Mouse (Mus musculus): ENCODE measurements at regions not wholly inside any gene's neighbourhood (a gene's known extent, or its start where the extent isn't known, plus 50 kb on each side); places are given as distances from the start of the nearest gene placed in this dataset.

GRCm38 (mm10) chr5:90164434-90164833 lies 59.4 kb downstream of the Cox18 start:
- DNase-seq (ENCODE audit: low read depth, low spot score) = no peak

DNA sequence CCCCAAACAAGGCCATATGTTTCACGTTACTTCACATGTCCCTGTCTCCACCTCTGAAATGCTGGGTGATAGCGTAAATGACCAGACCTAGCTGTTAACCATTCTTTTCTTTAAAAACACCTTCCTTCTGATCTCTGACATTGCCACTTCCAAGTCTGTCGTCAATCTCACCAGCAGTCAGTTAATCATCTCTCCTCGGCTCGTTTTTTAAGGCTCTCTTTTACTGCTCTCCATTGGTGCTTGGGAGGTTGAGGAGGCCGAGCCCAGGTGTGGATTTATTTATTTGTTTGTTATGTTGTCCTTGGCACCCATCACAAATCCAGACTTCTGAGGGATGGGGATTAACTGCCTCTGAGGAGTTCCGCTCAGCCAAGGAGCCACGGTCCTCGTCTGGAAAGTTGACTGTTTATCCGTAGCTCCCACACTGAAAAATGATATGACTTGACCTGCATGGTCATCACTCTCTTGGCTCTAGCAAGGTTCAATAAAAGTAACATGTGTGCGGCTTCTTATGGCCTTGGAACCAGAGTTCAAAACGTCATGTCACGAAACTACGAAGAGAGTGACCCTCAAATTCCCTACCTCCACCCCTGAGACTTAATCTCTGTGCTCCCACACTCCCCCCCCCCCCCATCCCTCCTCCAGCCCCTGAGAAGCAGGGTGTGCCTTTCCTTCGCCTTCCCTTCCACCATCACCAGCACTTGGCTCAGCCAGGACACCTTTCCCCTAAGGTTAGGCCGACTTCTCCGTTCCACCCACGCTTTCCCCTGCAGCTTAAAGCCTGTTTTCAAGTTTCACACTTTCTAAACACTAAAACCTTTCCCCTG lies 60.6 kb downstream of the Cox18 start:
- DNase-seq (ENCODE audit: low read depth, low spot score) = no peak

- no peak for DNase-seq (ENCODE audit: low read depth, low spot score)
These were observed 63.5 kb downstream of the Cox18 start for GRCm38 (mm10) chr5:90160281-90160680.

DNA sequence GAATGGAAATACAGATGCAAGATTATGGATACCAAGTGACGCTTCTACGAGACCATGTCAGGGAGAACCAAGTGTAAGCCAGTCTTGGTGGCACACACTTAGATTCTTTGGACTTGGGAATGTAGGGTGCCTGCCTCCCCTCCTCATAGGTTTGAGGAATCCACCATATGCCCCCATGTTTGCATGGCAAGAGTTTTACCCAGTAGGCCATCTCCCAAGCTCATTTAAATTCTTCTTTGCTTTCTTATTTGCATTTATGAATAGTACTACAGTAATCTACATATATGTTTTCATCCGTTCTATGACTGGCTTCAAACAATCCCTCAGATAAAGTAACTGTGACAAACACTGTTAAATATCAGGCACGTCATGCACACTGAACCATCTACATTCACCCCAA lies 67.3 kb downstream of the Cox18 start:
- DNase-seq (ENCODE audit: low read depth, low spot score) = no peak

- DNase-seq (ENCODE audit: low read depth, low spot score) = no peak
These were observed 73.9 kb downstream of the Cox18 start for GRCm38 (mm10) chr5:90149611-90150532.

- DNase-seq (ENCODE audit: low read depth, low spot score) = no peak
These were observed 87.8 kb downstream of the Cox18 start for GRCm38 (mm10) chr5:90135971-90136370.

GRCm38 (mm10) chr5:90107036-90107435 lies 116.8 kb downstream of the Cox18 start:
- no peak for DNase-seq (ENCODE audit: low read depth, low spot score)

- DNase-seq (ENCODE audit: low read depth, low spot score) = no peak
These were observed 119.1 kb downstream of the Cox18 start for GRCm38 (mm10) chr5:90104672-90105071.

DNA sequence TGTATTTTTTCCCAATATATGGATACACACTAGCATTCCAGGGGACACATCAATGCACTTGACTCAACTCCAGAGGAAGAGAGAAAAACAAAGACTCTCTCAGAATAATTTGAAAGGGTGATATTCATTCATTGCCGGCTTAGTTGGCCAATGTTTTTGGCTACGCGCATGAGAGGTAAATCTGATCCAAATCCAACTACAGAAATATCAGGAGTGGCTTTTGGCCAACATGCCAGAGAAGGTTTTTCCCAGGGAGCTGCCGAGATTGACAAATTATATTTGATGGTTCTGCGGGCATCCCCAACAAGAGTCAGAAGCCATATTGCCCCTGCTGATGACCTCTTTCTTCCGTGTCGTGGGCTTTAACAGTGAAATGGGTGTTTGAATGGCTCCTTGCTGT lies 135.3 kb downstream of the Cox18 start:
- DNase-seq (ENCODE audit: low read depth, low spot score) = no peak

- no peak for DNase-seq (ENCODE audit: low read depth, low spot score)
These were observed 137.3 kb downstream of the Cox18 start for GRCm38 (mm10) chr5:90086491-90086890.

DNA sequence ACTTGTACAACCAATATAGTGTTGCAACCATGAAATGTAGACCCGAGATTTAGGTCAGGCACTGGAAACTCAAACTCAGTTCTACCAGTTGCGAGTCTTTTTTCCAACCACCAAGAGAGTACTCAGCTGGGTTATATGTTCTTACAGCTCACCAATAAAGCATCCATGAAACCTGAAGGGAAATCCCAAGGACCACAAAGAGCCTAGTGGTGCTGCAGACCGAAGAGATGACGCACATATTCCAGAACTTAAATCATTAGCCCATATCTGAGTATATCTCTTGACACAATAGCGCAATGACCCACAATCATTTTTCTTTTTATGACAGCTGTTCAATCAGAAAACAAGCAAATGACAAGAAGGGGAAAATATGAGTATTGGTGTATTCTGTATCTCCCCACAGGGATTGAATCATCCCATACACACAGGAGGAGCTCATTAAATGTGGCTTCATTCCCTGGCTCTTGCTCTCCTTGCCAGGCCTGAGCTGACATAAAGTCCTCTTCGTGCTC lies 146.7 kb downstream of the Cox18 start:
- peak; percentile 9 for DNase-seq (ENCODE audit: low read depth, low spot score)

GRCm38 (mm10) chr5:90075629-90076349 lies 148.0 kb downstream of the Cox18 start:
- DNase-seq (ENCODE audit: low read depth, low spot score) = no peak

- no peak for DNase-seq (ENCODE audit: low read depth, low spot score)
These were observed 152.0 kb downstream of the Cox18 start for GRCm38 (mm10) chr5:90071806-90072205.

DNA sequence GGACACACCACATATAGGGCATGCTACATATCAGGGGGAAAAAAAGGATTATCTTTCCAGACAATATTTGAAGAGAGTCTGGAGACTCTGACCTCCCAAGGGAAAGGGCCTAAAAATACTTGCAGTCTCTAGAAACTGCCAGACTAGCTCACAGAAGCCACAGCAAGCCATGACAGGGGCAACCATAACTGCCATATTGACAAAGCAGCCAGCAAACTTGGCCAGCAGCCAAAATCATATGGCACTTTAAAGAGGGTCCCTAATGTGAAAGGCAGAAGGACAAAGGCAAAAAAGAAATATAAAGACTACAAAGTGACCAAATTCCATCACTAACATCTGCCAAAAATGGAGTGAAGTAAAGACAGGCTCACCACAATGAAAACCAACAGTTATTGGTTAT lies 155.2 kb downstream of the Cox18 start:
- no peak for DNase-seq (ENCODE audit: low read depth, low spot score)

- DNase-seq (ENCODE audit: low read depth, low spot score) = no peak
These were observed 156.0 kb downstream of the Cox18 start for GRCm38 (mm10) chr5:90067817-90068216.

DNA sequence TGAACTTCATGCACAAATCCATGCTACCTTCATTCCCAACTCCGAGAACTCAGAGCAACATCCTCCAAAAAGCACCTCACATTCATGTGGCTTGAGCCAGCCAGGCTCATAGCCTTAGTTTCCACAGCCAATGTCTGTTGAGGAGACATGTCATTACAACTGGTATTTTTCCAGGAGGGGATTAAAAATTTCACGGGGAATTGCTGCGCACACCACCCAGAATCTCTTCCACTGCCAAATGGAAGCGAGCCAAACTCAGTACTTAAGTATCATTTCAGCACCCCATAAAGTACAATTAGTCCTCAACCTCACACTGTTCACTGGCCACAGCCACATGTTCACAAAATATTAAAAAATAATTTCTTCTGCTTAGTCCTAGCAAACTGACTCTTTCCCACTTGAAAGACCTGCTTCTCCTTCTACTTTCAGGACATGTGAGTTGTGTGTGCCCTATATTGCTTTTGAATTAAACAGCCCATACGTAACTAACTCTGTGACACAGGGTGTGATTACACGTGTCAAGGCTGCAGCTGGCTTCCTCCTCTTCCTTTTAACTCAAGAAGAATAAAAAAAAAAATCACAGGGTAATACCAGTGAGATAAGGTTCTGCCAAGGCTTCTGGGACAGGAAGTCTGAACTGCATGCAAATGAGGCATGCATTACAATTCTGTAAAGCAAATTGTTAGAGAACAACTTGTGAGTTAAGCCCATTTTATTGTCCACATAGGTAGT lies 157.8 kb downstream of the Cox18 start:
- no peak for DNase-seq (ENCODE audit: low read depth, low spot score)

- DNase-seq (ENCODE audit: low read depth, low spot score) = no peak
These were observed 168.1 kb downstream of the Cox18 start for GRCm38 (mm10) chr5:90055686-90056085.

DNA sequence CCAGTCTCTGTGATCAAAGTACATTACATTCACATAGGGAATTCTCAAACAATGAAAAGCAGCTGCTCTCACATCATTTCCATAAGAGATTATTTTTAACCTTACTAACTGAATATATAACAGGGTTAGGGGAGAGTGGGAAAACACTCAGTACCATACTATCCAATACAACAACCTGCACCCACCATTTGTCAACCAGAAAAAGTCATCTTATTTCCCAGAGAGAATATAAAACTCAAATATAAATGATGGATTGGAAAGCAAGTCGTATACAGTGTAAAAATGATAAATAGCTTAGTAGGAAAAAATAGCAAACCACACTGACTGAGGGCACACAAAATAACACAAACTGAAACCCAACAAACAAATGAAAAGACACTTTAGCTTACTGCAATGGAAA lies 169.4 kb upstream of the Adamts3 start:
- DNase-seq (ENCODE audit: low read depth, low spot score) = no peak

- no peak for DNase-seq (ENCODE audit: low read depth, low spot score)
These were observed 166.7 kb upstream of the Adamts3 start for GRCm38 (mm10) chr5:90049856-90050255.

DNA sequence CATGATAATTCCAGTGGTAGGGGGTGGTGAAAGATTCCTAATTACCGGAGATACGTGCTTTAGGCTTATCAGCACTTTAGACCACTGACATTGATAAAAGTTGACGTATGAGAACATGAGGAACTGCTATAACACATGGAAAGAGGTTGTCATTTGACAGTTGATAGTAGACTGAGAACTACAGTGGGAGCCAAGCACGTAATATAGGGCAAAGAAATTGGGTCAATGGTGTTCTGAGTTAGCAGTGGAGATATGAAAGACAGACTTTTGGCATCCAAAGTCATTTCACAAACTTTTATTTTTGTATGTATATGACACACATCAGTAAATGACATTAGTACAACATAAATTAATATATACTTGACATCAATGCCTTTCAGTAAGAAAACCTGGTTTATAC lies 159.6 kb upstream of the Adamts3 start:
- DNase-seq (ENCODE audit: low read depth, low spot score) = no peak

DNA sequence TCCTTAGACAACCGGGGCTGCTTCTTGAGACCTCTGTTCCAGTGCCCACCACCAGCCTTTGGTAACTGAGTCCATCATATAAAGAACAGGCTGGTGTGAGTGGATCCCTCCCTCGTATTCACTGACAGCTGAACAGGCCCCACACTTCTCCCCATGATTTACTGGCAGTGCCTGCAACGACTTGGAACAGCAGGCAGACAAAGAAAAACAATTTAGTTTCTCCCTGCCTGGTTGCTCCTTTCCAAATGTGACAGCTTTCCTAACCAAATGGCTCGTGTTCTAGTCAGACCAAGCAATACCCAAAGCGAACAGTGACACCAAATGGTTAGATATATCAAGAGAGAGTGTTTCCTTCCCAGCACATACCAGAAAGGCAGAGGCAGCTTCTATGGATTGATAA lies 150.0 kb upstream of the Adamts3 start:
- DNase-seq (ENCODE audit: low read depth, low spot score) = no peak
